In genomic region chr6:88956725-88957124, GRCm38 (mm10) we compare ENCODE assay signal across 34 mouse cellular contexts.
"Had no signal": no experiment of that assay in that cellular context is flagged by ENCODE, and none has a peak within 500 bp of the region (broad histone marks: within the 10 kb centered on the region; RNA-seq: fewer than 3 reads in every experiment).

No protein-coding gene starts in this region.

- H3K4me1 ChIP-seq: kidney, embryonic 15.5 days had no signal

- H3K36me3 ChIP-seq: heart, embryonic 12.5 days; heart, embryonic 13.5 days; heart, embryonic 15.5 days; hindbrain, embryonic 10.5 days; hindbrain, embryonic 12.5 days; hindbrain, embryonic 13.5 days; hindbrain, embryonic 15.5 days; intestine, embryonic 15.5 days; kidney, embryonic 15.5 days had no signal

- DNase-seq: heart, postnatal 10 days; heart, postnatal 14 days; heart, postnatal 36 days; heart, postnatal 4 days; kidney, adult 11 months; kidney, adult 18-20 months; kidney, adult 2 months; kidney, adult 8-10 months; kidney, postnatal 10 days; kidney, postnatal 14 days; kidney, postnatal 25 days; kidney, postnatal 36 days; kidney, postnatal 4 days; layer of hippocampus, adult 9-11 months; layer of hippocampus, postnatal 36 days had no signal

- ATAC-seq: hindbrain, embryonic 16.5 days; hindbrain, postnatal 0 days; inflammation-experienced regulatory T-cells, adult 6 months; intestine, embryonic 15.5 days; intestine, embryonic 16.5 days; intestine, postnatal 0 days had no signal

- H3K27ac ChIP-seq: heart, embryonic 13.5 days; heart, embryonic 15.5 days; hindbrain, embryonic 10.5 days; hindbrain, embryonic 12.5 days; hindbrain, embryonic 13.5 days; hindbrain, embryonic 14.5 days; hindbrain, embryonic 15.5 days; hindbrain, postnatal 0 days; intestine, embryonic 15.5 days; kidney, embryonic 15.5 days; kidney, postnatal 0 days; layer of hippocampus, adult 2 months; left cerebral cortex, adult 2 months had no signal

- H3K9ac ChIP-seq: heart, embryonic 12.5 days; heart, embryonic 13.5 days; heart, embryonic 15.5 days; hindbrain, embryonic 12.5 days; hindbrain, embryonic 13.5 days; hindbrain, embryonic 14.5 days; hindbrain, embryonic 15.5 days; intestine, embryonic 15.5 days; kidney, embryonic 15.5 days had no signal

- H3K4me3 ChIP-seq: heart, embryonic 12.5 days; heart, embryonic 13.5 days; heart, embryonic 15.5 days; hindbrain, embryonic 10.5 days; hindbrain, embryonic 12.5 days; hindbrain, embryonic 13.5 days; hindbrain, embryonic 15.5 days; intestine, embryonic 15.5 days; kidney, embryonic 15.5 days; layer of hippocampus, adult 2 months; left cerebral cortex, adult 2 months had no signal

- H3K9me3 ChIP-seq: heart, embryonic 12.5 days; heart, embryonic 13.5 days; heart, embryonic 15.5 days; hindbrain, embryonic 10.5 days; hindbrain, embryonic 12.5 days; hindbrain, embryonic 13.5 days; hindbrain, embryonic 15.5 days; intestine, embryonic 15.5 days; kidney, embryonic 15.5 days had no signal

- H3K4me2 ChIP-seq: heart, embryonic 11.5 days; heart, embryonic 12.5 days; heart, embryonic 13.5 days; heart, embryonic 15.5 days; hindbrain, embryonic 12.5 days; hindbrain, embryonic 13.5 days; hindbrain, embryonic 14.5 days; hindbrain, embryonic 15.5 days; intestine, embryonic 15.5 days; kidney, embryonic 15.5 days had no signal

- H3K27me3 ChIP-seq: heart, embryonic 12.5 days; heart, embryonic 13.5 days; heart, embryonic 15.5 days; hindbrain, embryonic 15.5 days; intestine, embryonic 15.5 days; kidney, embryonic 15.5 days had no signal
